Mouse (Mus musculus) forebrain, postnatal 0 days (tissue): ENCODE measurements at regions not wholly inside any gene's neighbourhood (a gene's known extent, or its start where the extent isn't known, plus 50 kb on each side); places are given as distances from the start of the nearest gene placed in this dataset.
"Not testable (repeated sequence)": the region's sequence is repeated elsewhere in the genome, so short reads cannot be mapped to it uniquely, and the experiment has no call there.

ENCODE experiments used
- ATAC-seq: fragments of 200-750 bp; cut with Nextera tagmentation; 2 replicates; pipeline ENCODE4 v1.8.0; 2017; ENCODE audit warnings: mild to moderate bottlenecking, moderate library complexity
- DNase-seq: peaks from one replicate; pipeline ENCODE4 v3.0.0-alpha.2; 2015
- H3K27ac ChIP-seq: fragments of 300-500 bp; sonication (generic); 2 replicates; pipeline ENCODE4 v1.5.1; 2014; ENCODE audit warnings: low read depth, mild to moderate bottlenecking, antibody characterized with exemption, low read length, moderate library complexity, mixed read lengths
- H3K27me3 ChIP-seq: fragments of 300-500 bp; sonication (generic); 2 replicates; pipeline ENCODE4 v1.6.1; 2014; ENCODE audit warnings: mild to moderate bottlenecking, low read length, mixed read lengths; ENCODE audit not compliant: insufficient read depth
- H3K36me3 ChIP-seq: fragments of 300-500 bp; sonication (generic); 2 replicates; pipeline ENCODE4 v1.6.1; 2014; ENCODE audit warnings: mild to moderate bottlenecking, moderate library complexity; ENCODE audit not compliant: insufficient read depth
- H3K4me1 ChIP-seq: fragments of 300-500 bp; sonication (generic); 2 replicates; pipeline ENCODE4 v1.6.1; 2014; ENCODE audit warnings: antibody characterized with exemption; ENCODE audit not compliant: insufficient read depth
- H3K4me2 ChIP-seq: fragments of 300-500 bp; sonication (generic); 2 replicates; pipeline ENCODE4 v1.6.1; 2014; ENCODE audit warnings: low read depth, mild to moderate bottlenecking, moderate library complexity
- H3K4me3 ChIP-seq: fragments of 300-500 bp; sonication (generic); 2 replicates; pipeline ENCODE4 v1.5.1; 2014; ENCODE audit warnings: low read depth, low read length, mixed read lengths
- H3K9ac ChIP-seq: fragments of 300-500 bp; sonication (generic); 2 replicates; pipeline ENCODE4 v1.6.1; 2014; ENCODE audit warnings: mild to moderate bottlenecking
- H3K9me3 ChIP-seq: fragments of 300-500 bp; sonication (generic); 2 replicates; pipeline ENCODE4 v1.6.1; 2016; ENCODE audit warnings: low read length
- CTCF ChIP-seq: sonication (generic); IDR thresholded peaks from 2 replicates; pipeline ENCODE4 v1.5.1; 2016; ENCODE audit warnings: antibody characterized with exemption, control low read depth, low read depth
- WGBS: fragments of 180-500 bp; shearing (Covaris S2); extraction: QIAGEN DNeasy Blood & Tissue Kit; methylation state at CpG from one replicate; pipeline ENCODE4 v1.1.7; 2014; 5-methylcytosine and 5-hydroxymethylcytosine counted together

- no peak for TF ChIP-seq CTCF
- WGBS, result 85% methylated on average over 3 of the region's 3 CpGs
Observed at GRCm38 (mm10) chr4:10745207-10745606, 129.1 kb upstream of the 2610301B20Rik start.

DNA sequence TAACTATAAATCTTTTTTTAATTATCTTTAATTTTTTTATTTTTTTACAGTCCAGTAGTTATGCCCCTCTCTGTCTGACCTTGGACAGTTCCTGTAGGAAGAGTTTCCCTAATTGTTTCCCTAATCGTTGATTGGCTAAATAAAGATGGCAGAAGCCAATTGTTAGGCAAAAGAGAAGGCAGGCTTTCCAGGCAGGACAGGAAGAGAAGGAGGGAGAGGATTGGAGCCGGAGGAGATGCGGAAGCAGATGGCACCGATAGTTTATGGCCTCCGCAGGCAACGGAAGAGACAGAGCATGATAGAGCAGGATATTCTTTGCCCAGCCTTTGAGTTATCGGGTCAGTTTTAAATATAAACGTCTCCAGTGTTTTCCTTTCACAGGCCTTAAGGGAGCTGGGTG, 125.5 kb upstream of the 2610301B20Rik start:
- Histone ChIP-seq H3K4me3 (no peak overlapping the region), H3K4me2 (no peak overlapping the region), H3K36me3 (no peaks in the 10 kb centered on the region), H3K27me3 (no peaks in the 10 kb centered on the region), H3K9me3 (no peaks in the 10 kb centered on the region), H3K4me1 (no peaks in the 10 kb centered on the region), H3K9ac (no peak overlapping the region), H3K27ac (no peak overlapping the region)
- DNase-seq, result no peak
- no peak for TF ChIP-seq CTCF
- ATAC-seq, result no peak
- WGBS, result 91% methylated on average over 8 of the region's 8 CpGs

More at GRCm38 (mm10) chr4:10745207-10745606, 129.1 kb upstream of the 2610301B20Rik start:
- H3K36me3 ChIP-seq, result no peaks in the 10 kb centered on the region
- no peaks in the 10 kb centered on the region for H3K9me3 ChIP-seq
- no peaks in the 10 kb centered on the region for H3K27me3 ChIP-seq
- H3K4me2 ChIP-seq, result no peak overlapping the region
- H3K9ac ChIP-seq, result no peak overlapping the region
- H3K27ac ChIP-seq, result no peak overlapping the region
- ATAC-seq (no peak), DNase-seq (no peak)
- no peak overlapping the region for H3K4me3 ChIP-seq
- no peaks in the 10 kb centered on the region for H3K4me1 ChIP-seq

DNA sequence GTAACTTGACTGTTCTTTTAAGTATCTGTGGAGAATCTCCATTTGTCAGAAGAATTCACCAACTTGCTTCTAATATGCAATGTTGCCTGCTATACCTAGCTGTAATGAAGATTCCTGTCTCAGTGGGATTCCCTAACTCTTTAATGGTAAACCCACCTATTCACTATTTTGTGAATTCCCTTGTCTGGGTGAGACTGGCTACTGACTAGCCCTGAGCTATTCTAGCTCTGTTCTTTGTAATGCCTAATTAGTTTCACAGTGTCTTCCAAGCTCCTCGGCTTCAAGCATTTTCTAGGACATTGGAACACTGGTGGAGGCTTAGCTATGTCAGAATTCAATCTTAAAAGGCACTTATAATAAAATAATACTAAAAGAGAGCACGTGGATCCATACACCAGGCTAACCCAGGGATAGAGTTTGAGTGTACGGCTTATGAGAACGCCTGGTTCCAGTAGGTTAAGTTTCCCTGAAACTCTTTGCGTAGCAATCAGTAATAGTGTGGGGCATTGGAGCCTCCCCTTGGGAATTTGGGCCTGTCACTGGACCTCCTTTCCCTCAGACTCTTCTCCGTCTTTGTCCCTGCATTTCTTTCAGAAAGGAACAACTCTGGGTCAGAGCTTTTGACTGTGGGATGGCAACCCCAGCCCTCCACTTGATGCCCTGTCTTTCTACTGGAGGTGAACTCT, 123.8 kb upstream of the 2610301B20Rik start:
- not testable (repeated sequence) for H3K27ac ChIP-seq, H3K4me1 ChIP-seq, H3K27me3 ChIP-seq, H3K9me3 ChIP-seq, H3K4me3 ChIP-seq, H3K4me2 ChIP-seq, H3K9ac ChIP-seq, ATAC-seq, DNase-seq, H3K36me3 ChIP-seq
- 47% methylated on average over 6 of the region's 6 CpGs for WGBS

- no peak for ATAC-seq
- no peak for TF ChIP-seq CTCF
Observed at GRCm38 (mm10) chr4:10753176-10753575, 121.1 kb upstream of the 2610301B20Rik start.

GRCm38 (mm10) chr4:10759491-10759890, 114.8 kb upstream of the 2610301B20Rik start:
- H3K4me3 ChIP-seq, result no peak overlapping the region
- DNase-seq (no peak), ATAC-seq (no peak)
- WGBS, result 96% methylated on average over 4 of the region's 4 CpGs
- no peak for TF ChIP-seq CTCF
- H3K4me1 ChIP-seq, result no peaks in the 10 kb centered on the region
- H3K9ac ChIP-seq, result no peak overlapping the region
- H3K9me3 ChIP-seq, result no peaks in the 10 kb centered on the region
- H3K36me3 ChIP-seq, result no peaks in the 10 kb centered on the region
- H3K27ac ChIP-seq, result no peak overlapping the region
- no peak overlapping the region for H3K4me2 ChIP-seq
- H3K27me3 ChIP-seq, result no peaks in the 10 kb centered on the region

More at GRCm38 (mm10) chr4:10753176-10753575, 121.1 kb upstream of the 2610301B20Rik start:
- DNase-seq, result no peak
- Histone ChIP-seq H3K9me3 (no peaks in the 10 kb centered on the region), H3K4me2 (no peak overlapping the region), H3K27ac (no peak overlapping the region), H3K4me3 (no peak overlapping the region), H3K4me1 (no peaks in the 10 kb centered on the region), H3K9ac (no peak overlapping the region), H3K36me3 (no peaks in the 10 kb centered on the region), H3K27me3 (no peaks in the 10 kb centered on the region)
- 87% methylated on average over 5 of the region's 5 CpGs for WGBS

- H3K9ac ChIP-seq, result no peak overlapping the region
- no peak for TF ChIP-seq CTCF
- no peak for DNase-seq
- no peak overlapping the region for H3K4me2 ChIP-seq
- no peak overlapping the region for H3K4me3 ChIP-seq
- no peaks in the 10 kb centered on the region for H3K27me3 ChIP-seq
- no peaks in the 10 kb centered on the region for H3K4me1 ChIP-seq
- ATAC-seq, result 0 out of 2 replicates have a peak, but pooled peaks have one; percentile 36
- no peaks in the 10 kb centered on the region for H3K36me3 ChIP-seq
- H3K27ac ChIP-seq, result no peak overlapping the region
- WGBS, result 52% methylated on average over 6 of the region's 6 CpGs
- no peaks in the 10 kb centered on the region for H3K9me3 ChIP-seq
Observed at GRCm38 (mm10) chr4:10767676-10768075, 106.6 kb upstream of the 2610301B20Rik start.

- TF ChIP-seq CTCF, result no peak
- H3K4me2 ChIP-seq, result no peak overlapping the region
- no peak for DNase-seq
- no peaks in the 10 kb centered on the region for H3K4me1 ChIP-seq
- 94% methylated on average over 13 of the region's 13 CpGs for WGBS
- no peak overlapping the region for H3K9ac ChIP-seq
- no peak for ATAC-seq
- H3K36me3 ChIP-seq, result no peaks in the 10 kb centered on the region
- H3K27ac ChIP-seq, result no peak overlapping the region
- no peaks in the 10 kb centered on the region for H3K27me3 ChIP-seq
- no peak overlapping the region for H3K4me3 ChIP-seq
- H3K9me3 ChIP-seq, result no peaks in the 10 kb centered on the region
Observed at GRCm38 (mm10) chr4:10770026-10770643, 104.2 kb upstream of the 2610301B20Rik start.
